Mouse (Mus musculus) ES-E14 (cell line): ENCODE data around the gene Gm14151. TPM values are rescaled to one million over a fixed set of nuclear protein-coding genes. Genes with fewer than 3 reads are reported as not detected.
"Not testable (repeated sequence)": the region's sequence is repeated elsewhere in the genome, so short reads cannot be mapped to it uniquely, and the experiment has no call there.

Experiments
- DNase-seq: peaks from one replicate; pipeline ENCODE4 v3.0.0-alpha.2; 2013; ENCODE audit warnings: low read depth, low spot score
- H3K27ac ChIP-seq: 2 replicates; pipeline ENCODE4 v1.5.1; 2012; ENCODE audit warnings: low read depth, mild to moderate bottlenecking, low read length, moderate library complexity, mixed read lengths; ENCODE audit not compliant: poor library complexity, insufficient read depth, severe bottlenecking
- H3K36me3 ChIP-seq: 2 replicates; pipeline ENCODE4 v1.6.1; 2012; ENCODE audit warnings: mild to moderate bottlenecking, low read length, moderate library complexity, mixed read lengths; ENCODE audit not compliant: control insufficient read depth, poor library complexity, insufficient read depth, severe bottlenecking
- H3K4me1 ChIP-seq, 2 experiments: fragments of 150-350 bp in 1 of 2; sonication (generic) in 1 of 2; 2 replicates each; pipeline ENCODE4 v1.6.1; 2012; ENCODE audit warnings: low read length in 2 of 2, mild to moderate bottlenecking in 1 of 2, mixed read lengths in 1 of 2; ENCODE audit not compliant: control insufficient read depth in 2 of 2, insufficient read depth in 2 of 2, poor library complexity in 1 of 2
- H3K4me3 ChIP-seq, 2 experiments: fragments of 150-350 bp in 1 of 2; sonication (generic) in 1 of 2; 2 replicates each; pipeline ENCODE4 v1.5.1; 2012; ENCODE audit warnings: low read length in 2 of 2, low read depth in 1 of 2, mild to moderate bottlenecking in 1 of 2, mixed read lengths in 1 of 2; ENCODE audit not compliant: insufficient read depth in 1 of 2, poor library complexity in 1 of 2, severe bottlenecking in 1 of 2
- H3K9ac ChIP-seq: 2 replicates; pipeline ENCODE4 v1.6.1; 2012; ENCODE audit warnings: low read depth, mild to moderate bottlenecking, low read length, mixed read lengths; ENCODE audit not compliant: poor library complexity, insufficient read depth, severe bottlenecking
- H3K9me3 ChIP-seq: fragments of 150-350 bp; sonication (generic); 2 replicates; pipeline ENCODE4 v1.6.1; 2012; ENCODE audit warnings: low read depth, mild to moderate bottlenecking, low read length; ENCODE audit not compliant: control insufficient read depth, insufficient read depth
- CHD2 ChIP-seq: IDR thresholded peaks from 2 replicates; pipeline ENCODE4 v1.6.1; 2014; ENCODE audit warnings: mild to moderate bottlenecking, low read depth, low read length, inconsistent platforms
- HCFC1 ChIP-seq: IDR thresholded peaks from 2 replicates; pipeline ENCODE4 v1.6.1; 2012; ENCODE audit warnings: low read length, inconsistent platforms, borderline replicate concordance; ENCODE audit not compliant: insufficient read depth
- MAFK ChIP-seq: IDR thresholded peaks from 2 replicates; pipeline ENCODE4 v1.6.1; 2014; ENCODE audit warnings: mild to moderate bottlenecking, low read depth, low read length, inconsistent platforms; ENCODE audit not compliant: insufficient read depth
- ZC3H11A ChIP-seq: IDR thresholded peaks from 2 replicates; pipeline ENCODE4 v1.6.1; 2012; ENCODE audit warnings: low read depth, mild to moderate bottlenecking, inconsistent platforms, low read length, borderline replicate concordance
- ZNF384 ChIP-seq: IDR thresholded peaks from 2 replicates; pipeline ENCODE4 v1.6.1; 2012; ENCODE audit warnings: low read depth, low read length, inconsistent platforms
- in situ Hi-C, 2 experiments: fragments of 600-800 bp; cut with MboI; formaldehyde crosslinking; loops; one replicate each; pipeline ENCODE4 v1.15.1; 2025; ENCODE audit warnings: low sequenced_read_pairs in 2 of 2, inconsistent platforms in 1 of 2; ENCODE audit not compliant: unreplicated experiment in 2 of 2
- total RNA-seq: library from RNA; depleted of rRNA; stranded (reverse); fragments of 300-350 nt; gene quantifications from 2 replicates; pipeline ENCODE4 v1.2.3, GENCODE M21; 2012; rRNA removed

Gm14151 gene
- total RNA-seq: not detected in 2 replicates

DNA sequence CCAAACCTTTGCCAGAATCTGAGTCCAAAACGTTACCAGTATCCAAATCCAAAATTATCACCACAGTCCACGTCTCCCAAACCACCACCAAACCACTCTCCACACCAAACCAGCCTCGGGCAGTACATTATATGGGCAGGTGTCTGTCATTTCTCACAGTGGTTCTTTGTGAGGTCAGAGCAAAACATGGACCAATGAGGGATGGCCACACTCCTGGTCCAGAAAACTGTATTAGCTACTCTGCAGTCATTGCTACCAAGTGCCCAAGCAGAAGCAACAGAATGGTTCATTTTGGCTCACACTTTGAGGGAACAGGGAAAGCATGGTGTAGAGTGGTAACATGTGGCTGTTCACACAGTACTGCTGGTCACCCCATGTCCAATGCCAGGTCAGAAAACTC is at the start of gene Gm14151:
Gene Gm14151 (minus strand): TSS at position 101 of the 400 bp plus-strand sequence.
- DNase-seq, H3K36me3 ChIP-seq, H3K4me1 ChIP-seq, H3K9ac ChIP-seq, H3K27ac ChIP-seq, H3K4me3 ChIP-seq, H3K9me3 ChIP-seq, in situ Hi-C loops: not testable (repeated sequence)

DNA sequence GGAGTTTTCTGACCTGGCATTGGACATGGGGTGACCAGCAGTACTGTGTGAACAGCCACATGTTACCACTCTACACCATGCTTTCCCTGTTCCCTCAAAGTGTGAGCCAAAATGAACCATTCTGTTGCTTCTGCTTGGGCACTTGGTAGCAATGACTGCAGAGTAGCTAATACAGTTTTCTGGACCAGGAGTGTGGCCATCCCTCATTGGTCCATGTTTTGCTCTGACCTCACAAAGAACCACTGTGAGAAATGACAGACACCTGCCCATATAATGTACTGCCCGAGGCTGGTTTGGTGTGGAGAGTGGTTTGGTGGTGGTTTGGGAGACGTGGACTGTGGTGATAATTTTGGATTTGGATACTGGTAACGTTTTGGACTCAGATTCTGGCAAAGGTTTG is 5.8 kb upstream of the Gm14151 start, which contains the start of gene Gm14147:
Gene Gm14147 (plus strand): TSS at position 301 of the 400 bp plus-strand sequence.
- in situ Hi-C loops, H3K27ac ChIP-seq, H3K9ac ChIP-seq, H3K4me3 ChIP-seq, DNase-seq, H3K4me1 ChIP-seq, H3K9me3 ChIP-seq, H3K36me3 ChIP-seq: not testable (repeated sequence)

DNA sequence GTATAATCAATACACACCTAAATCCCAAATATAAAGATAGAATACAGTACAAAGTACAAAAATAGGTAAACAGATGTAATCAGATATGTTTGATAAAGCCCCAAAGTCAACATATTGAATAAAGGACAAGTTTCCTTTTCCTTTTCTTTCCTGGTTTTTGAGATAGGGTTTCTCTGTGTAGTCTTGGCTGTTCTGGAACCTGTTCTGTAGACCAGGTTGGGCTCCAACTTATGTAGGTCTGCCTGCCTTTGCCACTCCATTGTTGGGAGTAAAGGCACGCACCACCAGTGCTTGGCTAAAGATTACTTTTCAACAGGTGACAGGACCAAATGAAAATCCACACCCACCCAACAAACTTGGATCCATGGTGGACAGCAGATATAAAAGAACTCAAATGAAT is 35.5 kb downstream of the Gm14151 start:
- in situ Hi-C loops: no loop called here
- no peaks in the 10 kb centered on the region for H3K9me3 ChIP-seq
- no peaks in the 10 kb centered on the region for H3K36me3 ChIP-seq
- H3K9ac ChIP-seq: no peak overlapping the region
- DNase-seq: no peak
- no peaks in the 10 kb centered on the region for H3K4me1 ChIP-seq
- TF ChIP-seq ZC3H11A (no peak), HCFC1 (no peak), CHD2 (no peak), MAFK (no peak), ZNF384 (no peak)
- no peak overlapping the region for H3K4me3 ChIP-seq
- no peak overlapping the region for H3K27ac ChIP-seq

DNA sequence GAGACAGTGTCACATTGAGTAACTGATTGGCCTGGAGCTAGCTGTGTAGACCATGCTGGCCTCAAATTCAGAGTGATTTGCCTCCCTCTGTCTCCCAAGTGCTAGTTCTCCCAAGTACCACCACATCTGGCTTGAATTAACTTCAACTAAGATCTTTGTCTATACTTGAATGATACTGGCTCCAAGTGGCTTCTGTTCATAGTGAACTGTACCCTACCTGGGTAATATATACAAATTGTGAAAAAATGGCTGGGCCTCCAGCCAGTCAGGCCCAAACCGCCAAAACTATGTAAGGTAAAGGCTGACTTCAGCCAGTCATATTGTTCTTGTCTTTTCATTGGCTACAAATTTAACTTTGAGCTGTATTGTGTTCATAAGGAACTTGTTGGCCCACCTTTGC is 51.7 kb downstream of the Gm14151 start:
- Histone ChIP-seq H3K9me3 (no peaks in the 10 kb centered on the region), H3K9ac (no peak overlapping the region), H3K4me1 (peaks cover 0 to 6% of the 10 kb centered on the region in 2 experiments; a peak in 2 of 4 replicates), H3K4me3 (peak overlapping the region in 1 of 2 experiments; percentile 78; a peak in 2 of 4 replicates), H3K36me3 (no peaks in the 10 kb centered on the region), H3K27ac (no peak overlapping the region)
- in situ Hi-C loops: no loop called here
- no peak for TF ChIP-seq ZC3H11A
- TF ChIP-seq HCFC1: no peak
- TF ChIP-seq ZNF384: no peak
- TF ChIP-seq MAFK: no peak
- TF ChIP-seq CHD2: no peak
- no peak for DNase-seq

DNA sequence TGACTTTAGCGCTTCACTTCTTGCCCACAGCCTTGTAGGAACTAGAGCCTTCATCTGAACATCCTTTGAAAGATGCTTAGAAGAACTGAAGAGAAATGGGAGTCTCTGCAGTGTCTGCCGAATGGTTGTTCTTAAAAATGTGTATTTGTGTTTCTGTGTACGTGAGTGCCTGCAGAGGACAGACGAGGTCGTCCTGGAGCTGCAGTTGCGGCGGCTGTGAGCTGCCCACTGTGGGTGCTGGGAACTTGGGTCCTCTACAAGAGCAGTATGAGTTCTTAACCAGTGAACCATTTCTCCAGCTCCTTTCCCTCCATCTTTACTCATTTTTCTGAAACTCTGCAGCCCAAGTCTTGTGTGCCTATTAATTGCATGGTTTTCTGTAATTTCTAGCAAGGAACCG is 52.4 kb downstream of the Gm14151 start:
- H3K9ac ChIP-seq: peak overlapping the region; percentile 89
- no peak for DNase-seq
- no peak overlapping the region for H3K27ac ChIP-seq
- TF ChIP-seq CHD2 (no peak), MAFK (no peak), ZNF384 (no peak), HCFC1 (no peak), ZC3H11A (no peak)
- peak overlapping the region; percentile 78 to 81 for H3K4me3 ChIP-seq
- H3K4me1 ChIP-seq: peaks cover 0 to 6% of the 10 kb centered on the region in 2 experiments; a peak in 2 of 4 replicates
- H3K36me3 ChIP-seq: no peaks in the 10 kb centered on the region
- in situ Hi-C loops: no loop called here
- no peaks in the 10 kb centered on the region for H3K9me3 ChIP-seq
